ENCODE assay signal across 26 mouse cellular contexts in the genomic region with DNA sequence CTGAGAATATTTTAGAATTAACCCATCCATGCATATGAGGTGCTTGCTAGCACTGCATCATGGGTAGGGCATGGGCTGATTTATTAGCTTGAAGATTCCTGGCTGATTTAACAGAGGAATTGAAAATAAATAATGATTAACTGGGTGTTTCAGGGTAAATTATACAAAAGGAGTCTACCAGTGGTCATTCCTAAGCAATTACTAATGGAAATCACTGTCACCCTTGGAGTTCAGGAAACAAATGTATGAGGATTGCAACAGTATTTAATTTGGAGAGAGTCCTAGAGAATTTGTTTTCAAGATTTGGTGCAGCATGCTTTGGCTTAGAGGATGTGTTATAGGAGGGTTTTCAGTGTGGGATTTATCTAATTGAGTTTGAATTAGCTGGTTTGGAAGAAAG.
"Had no signal": no experiment of that assay in that cellular context is flagged by ENCODE, and none has a peak within 500 bp of the region (broad histone marks: within the 10 kb centered on the region; RNA-seq: fewer than 3 reads in every experiment).

No protein-coding gene starts in this region.

- H3K9me3 ChIP-seq: heart, embryonic 10.5 days; heart, embryonic 12.5 days; hindbrain, embryonic 10.5 days; hindbrain, embryonic 12.5 days; intestine, embryonic 15.5 days; limb, embryonic 10.5 days; limb, embryonic 12.5 days; liver, embryonic 13.5 days; liver, embryonic 15.5 days had no signal

- H3K27me3 ChIP-seq: heart, embryonic 12.5 days; hindbrain, embryonic 12.5 days; intestine, embryonic 15.5 days; limb, embryonic 12.5 days; liver, embryonic 13.5 days; liver, embryonic 15.5 days had no signal

- ATAC-seq: hindbrain, embryonic 16.5 days; inflammation-experienced regulatory T-cells, adult 6 months; intestine, embryonic 15.5 days; intestine, postnatal 0 days had no signal

- H3K9ac ChIP-seq: heart, embryonic 12.5 days; hindbrain, embryonic 12.5 days; hindbrain, embryonic 14.5 days; intestine, embryonic 15.5 days; limb, embryonic 12.5 days; liver, embryonic 13.5 days; liver, embryonic 15.5 days had no signal

- H3K4me2 ChIP-seq: heart, embryonic 12.5 days; hindbrain, embryonic 12.5 days; hindbrain, embryonic 14.5 days; intestine, embryonic 15.5 days; limb, embryonic 12.5 days; liver, embryonic 13.5 days; liver, embryonic 15.5 days had no signal

- H3K4me3 ChIP-seq: gastrocnemius, adult 2 months; heart, embryonic 10.5 days; heart, embryonic 12.5 days; hindbrain, embryonic 10.5 days; hindbrain, embryonic 12.5 days; intestine, embryonic 15.5 days; layer of hippocampus, adult 2 months; left cerebral cortex, adult 2 months; limb, embryonic 10.5 days; limb, embryonic 12.5 days; liver, embryonic 13.5 days; liver, embryonic 15.5 days had no signal

- H3K27ac ChIP-seq: gastrocnemius, adult 2 months; heart, embryonic 10.5 days; hindbrain, embryonic 10.5 days; hindbrain, embryonic 12.5 days; hindbrain, embryonic 14.5 days; intestine, embryonic 15.5 days; layer of hippocampus, adult 2 months; left cerebral cortex, adult 2 months; limb, embryonic 10.5 days; limb, embryonic 12.5 days; liver, embryonic 13.5 days; liver, embryonic 15.5 days had no signal

- H3K36me3 ChIP-seq: heart, embryonic 10.5 days; heart, embryonic 12.5 days; hindbrain, embryonic 10.5 days; hindbrain, embryonic 12.5 days; intestine, embryonic 15.5 days; limb, embryonic 10.5 days; limb, embryonic 12.5 days; liver, embryonic 13.5 days; liver, embryonic 15.5 days had no signal

- H3K4me1 ChIP-seq: heart, embryonic 10.5 days; heart, embryonic 12.5 days; hindbrain, embryonic 10.5 days; hindbrain, embryonic 12.5 days; intestine, embryonic 15.5 days; limb, embryonic 10.5 days; limb, embryonic 12.5 days; liver, embryonic 13.5 days; liver, embryonic 15.5 days had no signal

- DNase-seq: gastrocnemius, adult 2 months; gastrocnemius, postnatal 10 days; gastrocnemius, postnatal 25 days; heart, adult 18-20 months; heart, postnatal 10 days; heart, postnatal 4 days; kidney, adult 18-20 months; kidney, adult 8-10 months; kidney, postnatal 25 days; kidney, postnatal 4 days; liver; liver, embryonic 13.5 days had no signal
